Mouse (Mus musculus) cerebellum, adult 2 months (tissue): ENCODE data around the gene Itpka. TPM values are rescaled to one million over a fixed set of nuclear protein-coding genes. Genes with fewer than 3 reads are reported as not detected.
A peak's percentile ranks its signal among the peaks of the same experiment; 100 is the strongest.
"Not testable (repeated sequence)": the region's sequence is repeated elsewhere in the genome, so short reads cannot be mapped to it uniquely, and the experiment has no call there.

ENCODE experiments used
- DNase-seq, 2 experiments: peaks; one replicate each; pipeline ENCODE4 v3.0.0; 2021
- H3K27ac ChIP-seq: fragments of 200-500 bp; 2 replicates; pipeline ENCODE4 v1.5.1; 2012; ENCODE audit warnings: low read length, control low read depth, inconsistent platforms; ENCODE audit not compliant: insufficient read depth
- H3K27me3 ChIP-seq: fragments of 200-500 bp; 2 replicates; pipeline ENCODE4 v1.6.1; 2012; ENCODE audit warnings: inconsistent platforms, mild to moderate bottlenecking, low read length, moderate library complexity; ENCODE audit not compliant: control insufficient read depth, insufficient read depth
- H3K4me1 ChIP-seq: fragments of 200-500 bp; 2 replicates; pipeline ENCODE4 v1.6.1; 2011; ENCODE audit warnings: low read length; ENCODE audit not compliant: control insufficient read depth, insufficient read depth
- H3K4me3 ChIP-seq: fragments of 200-500 bp; replicated peaks from 2 replicates; pipeline ENCODE3; 2011; ENCODE audit warnings: mild to moderate bottlenecking, low read depth, low read length, control low read depth; ENCODE audit not compliant: insufficient read depth
- CTCF ChIP-seq: fragments of 200-500 bp; IDR thresholded peaks from 2 replicates; pipeline ENCODE4 v1.5.1; 2011; ENCODE audit warnings: low read depth, mild to moderate bottlenecking, control low read depth, low read length, moderate library complexity, borderline replicate concordance; ENCODE audit not compliant: insufficient read depth
- POLR2A ChIP-seq: fragments of 200-500 bp; IDR thresholded peaks from 2 replicates; pipeline ENCODE4 v1.6.1; 2011; ENCODE audit warnings: low read length, control low read depth, borderline replicate concordance; ENCODE audit not compliant: insufficient read depth
- WGBS: fragments of 180-500 bp; shearing (Covaris S2); methylation state at CpG from one replicate; pipeline ENCODE4 v1.1.7; 2018; 5-methylcytosine and 5-hydroxymethylcytosine counted together
- polyA plus RNA-seq: library from polyadenylated mRNA; depleted of rRNA; stranded (reverse); fragments of >200 nt; gene quantifications from 2 replicates; pipeline ENCODE4 v1.2.3, GENCODE M21; 2012; rRNA removed

The Itpka gene
- 65.2 and 78.5 TPM in 2 replicates for polyA plus RNA-seq

DNA sequence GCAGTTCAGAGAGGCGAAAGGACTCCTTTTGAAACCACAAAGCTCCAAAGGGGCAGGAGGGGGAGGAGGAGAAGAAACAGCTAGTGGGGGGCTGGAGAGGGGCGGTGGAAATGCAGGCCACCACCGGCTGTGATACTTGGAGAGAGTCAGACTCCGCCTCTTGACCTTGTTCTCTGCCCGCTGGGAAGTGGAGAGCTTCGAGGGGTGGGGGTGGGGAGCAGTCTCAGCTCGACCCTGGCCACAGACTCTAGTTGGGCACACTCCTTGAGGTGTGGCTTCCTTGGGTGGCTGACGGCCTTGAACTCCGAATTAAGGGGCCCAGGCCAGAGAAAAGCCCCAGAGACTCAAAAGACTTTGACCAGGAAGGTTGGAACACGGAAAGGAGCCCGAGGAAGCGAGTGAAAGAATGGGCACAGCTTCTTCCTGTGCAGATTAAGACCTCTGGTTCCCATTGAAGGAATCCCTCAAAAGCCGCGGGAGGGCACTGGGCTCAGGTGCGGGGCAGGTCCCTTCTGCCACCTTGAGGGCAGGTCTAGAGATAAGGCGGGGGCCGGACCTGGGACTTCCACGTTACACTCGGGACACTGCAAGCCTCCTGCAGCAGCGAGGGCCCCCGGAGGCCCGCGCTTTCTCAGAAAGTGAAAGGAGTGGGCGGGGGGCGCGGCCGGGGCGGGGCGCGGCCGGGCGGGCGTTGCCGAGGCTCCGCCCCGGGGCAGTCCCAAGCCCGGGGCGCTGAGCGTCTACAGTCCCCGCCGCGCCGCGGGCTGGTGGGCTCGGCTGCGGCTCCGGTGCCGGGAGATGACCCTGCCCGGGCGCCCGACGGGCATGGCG lies at the start of gene Itpka:
TSS of gene Itpka (plus strand) at position 757 of the 831 bp plus-strand sequence.
- Histone ChIP-seq H3K27ac (no peak within 1 kb of the TSS), H3K4me1 (peaks cover 4% of the 10 kb centered on the region; the same call in 1 of the 2 replicates), H3K4me3 (peak within 1 kb of the TSS; percentile 53), H3K27me3 (peaks cover 14% of the 10 kb centered on the region; the same call in 1 of the 2 replicates)
- WGBS = 4% methylated on average over 49 of the region's 53 CpGs
- TF ChIP-seq CTCF (no peak), POLR2A (no peak)
- DNase-seq = peak in 1 of 2 experiments; percentile 17

- H3K4me1 ChIP-seq = no peaks in the 10 kb centered on the region
- H3K27me3 ChIP-seq = no peaks in the 10 kb centered on the region
- no peak for TF ChIP-seq CTCF
- no peak for TF ChIP-seq POLR2A
- 88% methylated on average over 2 of the region's 2 CpGs for WGBS
- no peak overlapping the region for H3K27ac ChIP-seq
- DNase-seq = no peak
- no peak overlapping the region for H3K4me3 ChIP-seq
Measured at GRCm38 (mm10) chr2:119694826-119695225, 47.3 kb upstream of the Itpka start.

DNA sequence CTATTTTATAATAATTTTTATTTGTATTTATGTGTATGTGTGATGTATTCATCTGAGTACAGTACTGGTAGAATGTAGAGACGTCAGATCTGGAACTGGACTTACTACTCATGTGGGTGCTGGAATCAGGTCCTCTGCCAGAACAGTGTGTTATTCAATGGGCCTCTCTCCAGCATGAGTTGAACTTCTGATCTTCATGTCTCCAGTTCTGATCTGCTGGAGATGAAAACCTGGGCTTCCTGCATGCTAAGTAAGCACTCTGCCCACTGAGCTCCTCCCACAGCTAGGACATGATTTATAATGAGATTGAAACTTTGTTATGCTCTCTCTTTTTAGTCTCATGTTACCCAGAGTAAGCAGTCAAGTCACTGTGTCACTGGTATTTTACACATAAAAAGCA lies 46.0 kb upstream of the Itpka start:
- WGBS = 33% methylated on average over 1 of the region's 1 CpGs
- TF ChIP-seq CTCF (no peak), POLR2A (no peak)
- Histone ChIP-seq H3K27me3 (no peaks in the 10 kb centered on the region), H3K27ac (no peak overlapping the region), H3K4me3 (no peak overlapping the region), H3K4me1 (no peaks in the 10 kb centered on the region)
- no peak for DNase-seq

DNA sequence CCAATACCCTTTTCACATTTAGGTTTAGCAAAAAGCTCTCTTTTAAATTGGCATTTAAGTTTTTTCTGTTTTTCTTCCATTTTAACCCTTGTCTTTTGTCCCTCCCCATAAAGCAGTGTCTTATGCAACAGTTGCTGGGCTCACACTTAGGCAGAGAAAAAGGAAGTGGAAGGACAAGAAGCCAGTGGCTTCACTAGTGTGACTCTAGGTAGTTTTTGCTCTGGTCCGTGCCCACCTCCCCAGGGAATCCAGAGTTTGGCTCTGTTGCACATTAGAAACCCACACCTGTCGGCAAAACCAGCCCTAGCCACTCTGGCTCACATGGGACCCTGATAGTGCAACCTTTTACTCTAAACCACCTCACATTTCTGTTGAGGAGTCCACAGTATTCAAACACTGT lies 43.7 kb upstream of the Itpka start:
- no peak overlapping the region for H3K27ac ChIP-seq
- no peak overlapping the region for H3K4me3 ChIP-seq
- no peaks in the 10 kb centered on the region for H3K27me3 ChIP-seq
- no peaks in the 10 kb centered on the region for H3K4me1 ChIP-seq
- TF ChIP-seq CTCF = no peak
- no peak for TF ChIP-seq POLR2A
- WGBS = 47% methylated on average over 2 of the region's 2 CpGs
- DNase-seq = no peak

DNA sequence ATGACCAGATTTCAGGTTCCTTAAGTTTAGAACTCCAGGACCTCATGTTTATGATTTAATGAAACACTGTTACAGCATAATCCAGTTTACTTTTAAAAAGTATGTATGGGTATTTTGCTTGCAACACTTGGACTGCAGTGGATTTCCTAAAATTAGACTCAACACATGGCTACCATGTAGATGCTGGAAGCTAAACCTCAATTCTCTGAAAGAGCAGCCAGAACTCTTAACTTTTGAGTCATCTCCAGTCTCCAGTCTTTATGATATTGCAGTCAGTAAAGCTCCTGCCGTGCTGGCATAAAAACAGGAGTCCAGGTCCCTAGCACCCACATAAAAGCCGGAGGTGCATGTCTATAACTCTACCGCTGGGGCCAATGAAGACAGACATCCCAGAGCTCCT lies 42.2 kb upstream of the Itpka start:
- Histone ChIP-seq H3K27ac (no peak overlapping the region), H3K27me3 (no peaks in the 10 kb centered on the region), H3K4me1 (no peaks in the 10 kb centered on the region), H3K4me3 (no peak overlapping the region)
- TF ChIP-seq POLR2A (no peak), CTCF (no peak)
- DNase-seq = no peak
- WGBS = 86% methylated on average over 3 of the region's 3 CpGs

DNA sequence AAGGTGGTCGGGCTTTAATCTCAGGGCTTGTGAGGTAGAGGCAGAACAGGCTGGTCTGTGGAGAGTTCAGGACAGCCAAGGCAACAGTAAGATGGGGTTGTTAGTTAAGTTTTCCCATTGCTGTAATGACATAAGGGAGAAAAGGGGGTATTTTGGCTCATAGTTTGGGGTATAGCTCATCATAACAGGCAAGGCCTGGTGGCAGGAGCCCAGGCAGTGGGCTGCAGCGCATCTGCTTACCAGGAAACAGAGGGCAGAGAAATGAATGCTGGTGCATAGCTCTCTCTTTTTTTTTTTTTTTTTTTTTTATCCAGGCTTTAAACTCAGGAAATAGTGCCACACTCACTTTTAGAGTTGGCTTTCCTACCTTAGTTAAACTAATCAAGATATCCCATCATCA lies 39.0 kb upstream of the Itpka start:
- H3K4me3 ChIP-seq = no peak overlapping the region
- DNase-seq = no peak
- 90% methylated on average over 2 of the region's 2 CpGs for WGBS
- no peak overlapping the region for H3K27ac ChIP-seq
- H3K27me3 ChIP-seq = no peaks in the 10 kb centered on the region
- no peaks in the 10 kb centered on the region for H3K4me1 ChIP-seq
- no peak for TF ChIP-seq POLR2A
- no peak for TF ChIP-seq CTCF

DNA sequence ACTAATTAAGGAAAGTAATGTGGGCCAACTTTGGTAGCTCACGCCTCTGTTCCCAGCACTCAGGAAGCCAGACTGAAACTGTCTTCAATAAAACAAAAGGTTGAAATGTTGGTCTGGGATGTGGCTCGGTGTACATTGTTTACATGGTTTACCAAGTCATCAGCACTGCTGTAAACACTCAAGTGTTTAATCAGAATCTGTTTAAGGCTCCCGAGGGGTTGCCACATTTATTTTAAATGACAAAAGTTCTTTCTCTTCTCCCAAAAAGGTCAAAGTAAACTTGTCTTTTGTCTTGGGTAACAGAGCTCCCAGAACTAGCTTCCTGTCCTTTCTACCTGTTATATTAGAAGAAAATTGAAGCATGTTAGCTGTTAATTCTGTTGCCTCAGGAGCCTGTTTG lies 34.5 kb upstream of the Itpka start:
- Histone ChIP-seq H3K4me3 (no peak overlapping the region), H3K27me3 (no peaks in the 10 kb centered on the region), H3K4me1 (no peaks in the 10 kb centered on the region), H3K27ac (no peak overlapping the region)
- 79% methylated on average over 3 of the region's 3 CpGs for WGBS
- TF ChIP-seq CTCF (no peak), POLR2A (no peak)
- DNase-seq = no peak

DNA sequence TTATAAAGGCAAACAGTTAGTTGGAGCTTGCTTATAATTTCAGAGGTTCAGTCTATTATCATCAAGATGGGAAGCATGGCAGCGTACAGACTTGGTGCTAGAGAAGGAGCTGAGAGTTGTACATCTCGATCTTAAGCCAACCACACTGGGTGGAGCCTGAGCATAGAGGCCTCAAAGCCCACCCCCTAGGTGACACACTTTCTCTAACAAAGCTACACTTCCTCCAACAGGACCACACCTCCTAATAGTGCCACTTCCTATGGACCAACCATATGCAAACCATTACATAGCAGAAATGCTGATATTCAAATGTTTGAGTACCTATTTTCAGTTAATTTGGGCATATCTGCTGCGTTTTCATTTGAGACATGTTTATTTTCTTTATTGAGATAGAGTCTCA lies 32.1 kb upstream of the Itpka start:
- TF ChIP-seq POLR2A (no peak), CTCF (no peak)

DNA sequence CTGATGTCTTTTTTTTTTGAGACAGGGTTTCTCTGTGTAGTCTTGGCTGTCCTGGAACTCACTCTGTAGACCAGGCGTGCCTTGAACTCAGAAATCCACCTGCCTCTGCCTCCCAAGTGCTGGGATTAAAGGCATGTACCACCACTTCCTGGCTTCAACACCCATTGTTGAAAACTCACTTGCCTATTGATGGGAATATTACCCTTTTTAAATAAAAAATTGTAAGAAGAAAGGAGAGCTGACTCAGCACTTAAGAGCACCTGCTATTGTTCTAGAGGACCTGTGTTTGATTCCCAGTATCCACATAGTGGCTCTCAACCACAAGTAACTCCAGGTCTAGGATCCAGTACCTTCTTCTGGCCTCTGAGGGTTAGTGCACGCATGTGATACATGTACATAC lies 26.3 kb upstream of the Itpka start:
- H3K27ac ChIP-seq, H3K4me1 ChIP-seq, H3K27me3 ChIP-seq, DNase-seq, H3K4me3 ChIP-seq: not testable (repeated sequence)
- 98% methylated on average over 2 of the region's 2 CpGs for WGBS

More for the DNA sequence above, 32.1 kb upstream of the Itpka start:
- Histone ChIP-seq H3K27ac (no peak overlapping the region), H3K4me3 (no peak overlapping the region), H3K27me3 (no peaks in the 10 kb centered on the region), H3K4me1 (no peaks in the 10 kb centered on the region)
- DNase-seq = no peak
- WGBS = 91% methylated on average over 3 of the region's 3 CpGs
